Mouse (Mus musculus) spleen, postnatal 14 days (tissue): ENCODE results near the gene Elac2.

Experiments
- DNase-seq, 2 experiments: peaks; one replicate each; pipeline ENCODE4 v3.0.0; 2021 to 2022; ENCODE audit warnings: low spot score in 2 of 2

The Elac2 gene

DNA sequence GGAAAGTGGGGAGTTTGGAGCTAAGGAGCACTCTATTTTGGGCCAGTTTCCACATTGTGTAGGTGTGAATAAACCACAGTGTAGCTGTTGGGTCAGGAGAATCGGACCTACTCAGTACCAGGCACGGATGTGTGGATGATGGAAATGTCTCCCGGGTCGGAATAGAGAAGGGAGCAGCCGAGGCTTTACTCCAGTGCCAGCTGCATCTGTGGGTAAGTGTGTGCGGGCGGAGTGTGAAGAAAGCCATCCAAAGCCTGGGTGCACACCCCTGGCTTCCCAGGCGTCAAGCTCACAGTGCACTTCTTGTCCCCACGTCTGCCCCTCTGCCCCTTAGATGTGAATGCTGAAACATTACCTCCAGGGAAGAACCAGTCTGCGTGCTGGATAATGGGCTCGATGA, 43.9 kb downstream of the Elac2 start:
- DNase-seq: no peak

DNA sequence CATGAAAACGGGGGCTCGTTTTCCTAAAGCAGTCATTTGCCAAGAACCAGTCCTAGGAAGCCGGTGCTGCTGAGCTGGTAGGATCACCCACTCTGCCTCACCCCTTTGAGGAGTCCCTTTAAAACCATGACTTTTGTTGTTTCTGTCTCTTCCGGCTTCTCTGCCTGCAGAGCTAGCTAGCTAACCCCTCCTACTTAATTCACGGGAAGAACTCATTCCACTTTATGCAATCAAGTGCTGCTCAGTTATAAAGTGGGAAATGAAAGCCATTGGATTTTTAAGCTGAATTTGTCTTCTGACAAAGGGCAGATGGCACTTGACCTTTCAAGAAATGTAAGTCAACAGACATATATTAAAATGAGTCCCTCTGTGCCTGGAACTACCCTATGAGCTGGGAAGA, 49.2 kb downstream of the Elac2 start:
- no peak for DNase-seq

DNA sequence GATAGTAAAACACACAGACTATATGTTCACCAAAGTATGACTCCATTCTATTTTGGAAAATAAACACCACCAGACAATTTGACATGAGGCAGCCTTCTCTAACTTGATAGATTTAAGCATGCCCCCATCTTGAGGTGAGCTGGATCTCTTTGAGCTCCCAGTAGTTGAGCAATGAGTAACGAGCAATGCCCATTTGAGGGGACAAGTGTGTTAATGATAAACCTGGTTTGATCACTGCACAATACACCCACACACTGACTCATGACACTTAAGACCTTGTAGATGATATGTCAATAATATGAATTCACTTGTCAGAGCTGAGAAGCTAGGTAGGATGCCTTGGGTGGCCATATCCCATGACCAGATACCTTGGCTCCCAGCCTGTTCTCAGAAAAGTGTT, 51.4 kb downstream of the Elac2 start:
- DNase-seq: no peak

DNA sequence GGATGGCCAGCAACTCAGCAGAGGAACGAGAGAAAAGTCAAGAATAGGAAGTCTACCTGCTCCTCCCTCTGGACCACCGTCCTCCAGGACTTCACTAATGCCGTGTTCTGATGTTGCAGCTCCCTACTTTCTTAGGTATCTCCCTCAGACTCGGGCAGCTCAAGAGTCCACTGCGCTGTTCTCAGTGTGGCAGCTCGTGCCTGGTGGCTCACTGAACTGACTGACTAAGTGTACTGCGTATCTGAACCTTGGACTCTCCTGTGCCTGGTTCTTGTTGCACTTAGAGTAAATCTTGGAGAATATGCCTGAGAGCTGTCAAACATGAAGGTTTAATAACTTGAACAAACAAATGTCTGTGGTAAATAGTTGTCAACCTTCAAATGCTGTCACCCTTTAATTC, 53.4 kb downstream of the Elac2 start:
- DNase-seq: no peak

DNA sequence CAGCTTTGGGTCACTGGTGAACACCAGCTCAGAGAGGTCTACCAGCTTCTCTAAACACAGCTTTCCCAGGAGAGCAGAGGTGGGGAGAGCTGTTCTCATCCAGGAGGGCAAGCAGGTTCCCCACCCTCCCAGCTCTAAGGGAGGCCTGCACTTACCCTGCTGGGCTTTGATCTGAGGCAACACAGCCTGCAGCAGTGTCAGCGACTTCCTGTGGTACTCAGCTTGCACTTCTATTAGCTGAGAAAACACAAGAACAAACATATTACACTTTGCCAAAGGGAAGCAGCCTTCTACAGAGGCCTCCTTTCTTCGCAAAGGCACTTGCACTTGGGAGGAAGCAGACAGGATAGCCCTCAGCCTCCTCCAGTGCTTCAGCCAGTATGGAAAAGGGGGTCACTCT, 60.2 kb downstream of the Elac2 start:
- no peak for DNase-seq

DNA sequence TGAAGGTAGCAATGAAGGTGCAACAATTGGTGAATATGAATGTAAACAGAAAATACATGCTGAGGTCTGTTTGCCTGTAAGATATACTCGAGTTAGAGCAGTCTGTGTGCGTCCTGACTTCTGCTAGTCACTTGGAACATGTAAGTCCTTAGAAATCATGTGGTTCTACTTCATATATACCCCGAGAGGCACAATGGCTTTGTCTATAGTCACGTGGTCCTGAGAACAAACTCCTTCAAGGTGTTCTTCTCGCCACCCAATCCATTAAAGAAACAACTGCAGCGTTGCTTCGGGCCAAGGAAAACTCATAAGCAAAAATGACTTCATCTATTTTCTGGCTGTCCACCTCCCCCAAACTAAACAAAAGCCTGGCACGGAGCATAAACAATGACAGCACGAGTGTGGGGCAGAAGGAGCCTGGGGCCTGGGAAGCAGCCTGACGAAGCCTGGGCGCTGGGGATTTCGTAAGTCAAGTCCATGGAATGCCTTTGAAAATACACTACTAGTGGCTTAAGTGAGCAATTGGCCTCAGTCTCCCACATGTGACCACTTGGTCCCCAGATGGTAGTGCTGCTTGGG, 60.8 kb downstream of the Elac2 start:
- DNase-seq: no peak

DNA sequence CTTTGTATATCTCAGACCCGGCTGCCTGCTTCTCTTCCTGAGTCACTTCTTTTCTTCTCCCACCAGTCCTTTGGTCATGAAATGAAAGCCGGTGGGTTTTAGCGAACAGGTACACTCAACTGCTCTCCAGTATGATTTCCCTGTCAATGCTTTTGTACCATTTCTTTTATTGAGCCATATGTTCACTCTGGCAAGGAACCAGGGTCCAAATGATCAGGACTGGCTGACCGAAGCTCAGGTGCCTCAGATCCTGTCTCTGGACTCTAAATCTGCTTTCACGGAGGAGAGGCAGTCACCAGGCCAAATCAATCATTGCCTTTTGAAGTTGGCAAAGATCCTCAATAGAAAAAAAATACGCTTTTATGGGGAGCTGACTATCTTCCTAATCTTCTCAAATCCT, 61.7 kb downstream of the Elac2 start:
- DNase-seq: no peak

DNA sequence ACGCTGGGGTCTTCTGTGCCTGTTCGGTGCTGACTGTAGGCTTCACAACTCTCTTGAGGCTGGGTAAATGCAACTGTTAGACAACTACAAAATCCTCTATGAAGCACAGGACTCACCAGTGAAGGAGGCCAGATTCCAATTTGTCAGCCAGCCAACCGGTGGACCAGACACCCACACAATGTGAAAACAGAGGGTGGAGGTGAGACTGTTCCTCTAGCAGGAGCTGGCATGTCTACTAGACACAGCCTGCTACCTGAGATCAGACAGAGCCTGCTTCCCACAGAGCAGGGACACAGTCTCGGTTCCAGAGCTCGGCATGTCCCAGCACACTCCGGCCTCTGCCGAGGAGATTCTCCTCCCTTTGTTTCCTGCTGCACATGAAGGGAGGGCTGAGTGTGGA, 70.3 kb downstream of the Elac2 start:
- no peak for DNase-seq

DNA sequence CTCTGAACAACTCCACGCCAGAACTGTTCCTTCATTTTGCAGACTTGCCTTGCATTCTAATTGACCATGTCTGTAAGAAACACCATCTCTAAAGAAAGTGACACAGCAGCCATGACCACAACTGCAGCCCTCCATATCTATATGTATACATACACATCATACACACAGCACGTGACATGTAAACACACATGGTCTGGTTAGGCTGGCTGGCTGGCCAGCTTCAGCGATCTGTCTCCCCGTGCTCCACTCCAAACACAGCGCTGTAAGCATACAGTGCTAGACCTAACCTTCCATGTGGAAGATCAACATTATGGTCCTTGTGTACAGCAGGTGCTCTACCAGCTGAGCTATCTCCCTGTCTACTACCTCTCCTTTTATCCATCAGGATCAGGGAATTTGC, 72.0 kb downstream of the Elac2 start:
- DNase-seq: no peak
